14 mouse cellular contexts compared by ENCODE assay signal in genomic region chr19:16183592-16184365, GRCm38 (mm10).
"Had no signal": no experiment of that assay in that cellular context is flagged by ENCODE, and none has a peak within 500 bp of the region (broad histone marks: within the 10 kb centered on the region; RNA-seq: fewer than 3 reads in every experiment).

No protein-coding gene starts in this region.

- H3K4me2 ChIP-seq: kidney, embryonic 15.5 days; limb, embryonic 13.5 days; lung, embryonic 14.5 days; midbrain, embryonic 11.5 days; midbrain, embryonic 15.5 days; neural tube, embryonic 12.5 days had no signal

- H3K36me3 ChIP-seq: kidney, embryonic 15.5 days; limb, embryonic 13.5 days; midbrain, embryonic 15.5 days; neural tube, embryonic 12.5 days had no signal

- H3K4me3 ChIP-seq: kidney, embryonic 15.5 days; limb, embryonic 13.5 days; megakaryocyte, embryonic 14.5 days; midbrain, embryonic 15.5 days; neural tube, embryonic 12.5 days had no signal

- DNase-seq: kidney, adult 11 months; kidney, postnatal 14 days; left cerebral cortex, postnatal 4 days; lung, embryonic 14.5 days; lung, postnatal 10 days; retina, postnatal 1 day; thymus, postnatal 36 days had no signal

- ATAC-seq: midbrain, embryonic 15.5 days had no signal

- H3K9me3 ChIP-seq: kidney, embryonic 15.5 days; limb, embryonic 13.5 days; megakaryocyte, embryonic 14.5 days; midbrain, embryonic 15.5 days; neural tube, embryonic 12.5 days had no signal

- H3K9ac ChIP-seq: kidney, embryonic 15.5 days; limb, embryonic 13.5 days; lung, embryonic 14.5 days; midbrain, embryonic 15.5 days; neural tube, embryonic 12.5 days had no signal

- H3K27me3 ChIP-seq: kidney, embryonic 15.5 days; limb, embryonic 13.5 days; megakaryocyte, embryonic 14.5 days; midbrain, embryonic 15.5 days; neural tube, embryonic 12.5 days had no signal

- H3K27ac ChIP-seq: kidney, embryonic 15.5 days; limb, embryonic 13.5 days; macrophage; midbrain, embryonic 15.5 days; neural tube, embryonic 12.5 days had no signal
